Mouse (Mus musculus) heart, adult 11 months (tissue): ENCODE results near the gene Serpine2.

Experiments
- DNase-seq: peaks from one replicate; pipeline ENCODE4 v3.0.0; 2022

The Serpine2 gene

DNA sequence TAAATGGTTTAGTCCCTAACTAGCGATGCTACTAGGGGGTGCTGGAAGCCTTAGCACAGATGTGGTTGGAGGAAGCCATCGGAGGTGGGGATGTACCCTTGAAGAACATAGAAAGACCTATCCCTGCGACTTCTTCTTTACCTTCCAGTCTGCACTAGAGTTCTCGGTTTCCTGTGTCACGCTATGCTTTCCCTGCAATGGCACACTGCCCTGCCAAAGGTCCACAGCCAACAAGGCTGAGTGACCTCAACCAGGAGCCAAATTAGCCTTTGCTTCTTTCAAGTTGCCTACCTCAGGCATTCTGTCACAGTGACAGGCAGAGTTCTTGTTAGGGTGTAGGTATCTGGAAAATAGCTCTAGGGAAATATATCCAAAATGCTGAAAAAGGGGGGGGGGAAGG, 104.6 kb downstream of the Serpine2 start:
- peak; percentile 83 for DNase-seq

DNA sequence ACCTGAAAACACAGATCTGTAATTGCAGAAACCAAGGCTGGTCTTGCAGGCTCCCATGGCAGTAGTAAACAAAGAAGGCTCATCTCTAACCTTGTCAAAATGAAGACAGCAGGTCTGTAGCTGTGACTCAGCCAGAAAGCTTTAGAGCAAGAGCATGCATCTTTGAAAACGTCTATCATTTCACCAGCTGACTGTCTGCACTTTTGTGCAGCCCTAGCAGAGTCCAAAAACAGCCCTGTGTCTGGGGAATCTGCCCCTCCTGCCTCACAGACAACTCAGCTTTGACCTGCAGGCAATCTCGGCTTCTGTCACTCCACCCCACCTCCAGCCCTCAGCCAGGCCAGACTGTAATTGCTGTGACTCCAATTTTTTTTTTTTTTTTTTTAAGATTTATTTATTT, 105.6 kb downstream of the Serpine2 start:
- peak; percentile 61 for DNase-seq

- peak; percentile 27 for DNase-seq
These were observed 106.0 kb downstream of the Serpine2 start for GRCm38 (mm10) chr1:79754936-79755335.

- DNase-seq = peak; percentile 51
These were observed 107.5 kb downstream of the Serpine2 start for GRCm38 (mm10) chr1:79753456-79753855.

DNA sequence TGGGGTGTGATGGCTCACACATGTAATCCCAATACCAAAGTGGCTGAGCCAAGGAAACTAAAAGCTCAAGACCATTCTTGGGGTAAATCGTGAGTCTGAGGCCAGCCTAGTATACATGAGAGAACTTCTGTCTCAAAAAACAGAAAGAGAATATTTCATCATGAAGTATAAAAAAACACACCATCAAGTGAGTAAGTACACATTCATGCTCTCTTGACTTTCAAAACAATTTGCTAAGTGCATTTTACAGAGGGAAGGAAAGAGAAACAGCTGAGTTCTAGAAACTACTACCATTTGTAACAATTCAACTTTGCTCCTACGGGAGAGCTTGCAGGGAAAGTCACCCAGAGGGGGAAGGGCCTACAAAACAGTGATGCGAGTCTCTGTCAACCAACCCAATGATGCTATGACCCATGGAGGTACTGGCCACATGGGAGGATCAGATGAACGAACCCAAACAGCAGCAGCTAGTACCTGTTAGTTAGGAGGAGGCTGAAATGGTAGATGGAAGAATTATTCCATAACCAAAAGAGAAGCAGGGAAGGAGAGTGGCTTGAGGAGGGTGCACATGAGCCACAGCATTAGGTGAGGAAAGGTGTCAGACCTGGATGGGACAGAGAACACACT, 108.2 kb downstream of the Serpine2 start:
- DNase-seq = peak; percentile 84

DNA sequence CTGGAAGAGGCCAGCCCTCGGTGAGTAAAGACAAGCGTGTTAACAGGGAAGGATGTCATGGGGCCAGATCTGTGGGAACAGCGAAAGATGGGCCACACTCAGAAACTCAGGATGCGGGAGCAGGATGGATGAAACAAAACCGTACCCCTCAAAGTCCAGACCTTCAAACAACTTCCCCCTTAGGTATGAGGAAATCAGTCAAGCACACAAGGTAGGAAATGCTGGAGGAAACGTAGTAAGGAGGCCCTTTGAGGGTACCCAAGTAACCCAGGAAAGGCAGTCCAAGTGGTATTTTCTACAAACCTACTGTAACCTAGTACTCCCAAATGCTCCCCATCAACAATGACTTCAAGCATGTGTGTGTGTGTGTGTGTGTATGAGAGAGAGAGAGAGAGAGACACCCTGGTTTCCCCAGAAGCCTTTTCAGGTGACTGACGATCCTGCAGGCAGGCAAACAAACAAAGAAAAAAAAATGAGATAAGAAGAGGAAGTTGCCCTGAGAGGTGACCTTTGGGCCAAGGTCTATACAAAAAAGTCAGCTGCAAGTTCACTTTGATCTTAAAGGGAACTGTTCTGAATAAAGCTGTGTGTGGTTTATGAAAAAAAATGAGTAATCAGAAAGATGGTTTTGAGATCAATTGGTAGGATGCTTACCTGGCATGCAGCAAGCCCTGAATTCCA, 108.8 kb downstream of the Serpine2 start:
- DNase-seq = peak; percentile 78

GRCm38 (mm10) chr1:79751186-79751585, 109.8 kb downstream of the Serpine2 start:
- peak; percentile 96 for DNase-seq

GRCm38 (mm10) chr1:79746056-79746455, 114.9 kb downstream of the Serpine2 start:
- DNase-seq = peak; percentile 98
